In the genomic region with DNA sequence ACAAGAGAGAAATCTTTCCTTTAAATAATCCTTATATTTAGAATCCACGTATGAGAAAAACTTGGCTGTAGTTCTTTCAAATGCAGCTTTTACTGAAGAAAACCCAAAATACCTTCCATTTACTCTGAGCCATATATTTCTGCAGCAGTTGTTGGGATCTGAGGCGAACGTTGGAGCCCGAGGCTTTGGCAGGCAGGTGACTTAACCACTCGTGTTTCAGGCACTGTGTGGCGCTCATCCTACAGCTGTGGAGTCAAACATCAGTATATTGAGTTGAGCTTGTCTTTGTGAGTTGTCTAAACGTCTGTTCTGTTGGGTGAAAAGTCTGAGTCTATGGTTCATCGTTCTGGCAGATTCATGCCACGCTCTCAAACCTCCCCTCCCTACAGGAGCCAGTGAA, we compare ENCODE assay signal across 19 mouse cellular contexts.
"Had no signal": no experiment of that assay in that cellular context is flagged by ENCODE, and none has a peak within 500 bp of the region (broad histone marks: within the 10 kb centered on the region; RNA-seq: fewer than 3 reads in every experiment).

No protein-coding gene starts in this region.

- H3K27ac ChIP-seq: liver, embryonic 15.5 days; lung, embryonic 15.5 days; macrophage; midbrain, embryonic 12.5 days; neural tube, embryonic 12.5 days; stomach, embryonic 15.5 days; stomach, postnatal 0 days had no signal

- H3K4me2 ChIP-seq: liver, embryonic 15.5 days; lung, embryonic 15.5 days; midbrain, embryonic 12.5 days; neural tube, embryonic 12.5 days; stomach, embryonic 15.5 days had no signal

- H3K4me3 ChIP-seq: liver, embryonic 15.5 days; lung, embryonic 15.5 days; megakaryocyte, embryonic 14.5 days; midbrain, embryonic 12.5 days; neural tube, embryonic 12.5 days; stomach, embryonic 15.5 days had no signal

- H3K27me3 ChIP-seq: liver, embryonic 15.5 days; lung, embryonic 15.5 days; megakaryocyte, embryonic 14.5 days; midbrain, embryonic 12.5 days; neural tube, embryonic 12.5 days; stomach, embryonic 15.5 days had no signal

- H3K9ac ChIP-seq: liver, embryonic 15.5 days; liver, postnatal 0 days; lung, embryonic 15.5 days; midbrain, embryonic 12.5 days; neural tube, embryonic 12.5 days; stomach, embryonic 15.5 days had no signal

- H3K9me3 ChIP-seq: liver, embryonic 15.5 days; lung, embryonic 15.5 days; megakaryocyte, embryonic 14.5 days; midbrain, embryonic 12.5 days; neural tube, embryonic 12.5 days; stomach, embryonic 15.5 days had no signal

- ATAC-seq: liver, postnatal 0 days; lung, postnatal 0 days; midbrain, embryonic 16.5 days had no signal

- H3K4me1 ChIP-seq: lung, embryonic 15.5 days; midbrain, embryonic 12.5 days; neural tube, embryonic 12.5 days; stomach, embryonic 15.5 days had no signal

- DNase-seq: liver, postnatal 0 days; lung, adult 2 months; lung, postnatal 14 days; lung, postnatal 36 days; midbrain, embryonic 14.5 days; right cerebral cortex, postnatal 14 days; thymus, adult 18-20 months; thymus, postnatal 14 days; thymus, postnatal 36 days had no signal

- H3K36me3 ChIP-seq: lung, embryonic 15.5 days; midbrain, embryonic 12.5 days; neural tube, embryonic 12.5 days; stomach, embryonic 15.5 days had no signal
